Mouse (Mus musculus) induced T-regulatory cell, adult 2 months (primary cell): ENCODE results near the gene Psmc1.

Source experiments
- DNase-seq: peaks from one replicate; pipeline ENCODE4 v3.0.0-alpha.2; 2012; ENCODE audit warnings: low read depth

The Psmc1 gene

DNA sequence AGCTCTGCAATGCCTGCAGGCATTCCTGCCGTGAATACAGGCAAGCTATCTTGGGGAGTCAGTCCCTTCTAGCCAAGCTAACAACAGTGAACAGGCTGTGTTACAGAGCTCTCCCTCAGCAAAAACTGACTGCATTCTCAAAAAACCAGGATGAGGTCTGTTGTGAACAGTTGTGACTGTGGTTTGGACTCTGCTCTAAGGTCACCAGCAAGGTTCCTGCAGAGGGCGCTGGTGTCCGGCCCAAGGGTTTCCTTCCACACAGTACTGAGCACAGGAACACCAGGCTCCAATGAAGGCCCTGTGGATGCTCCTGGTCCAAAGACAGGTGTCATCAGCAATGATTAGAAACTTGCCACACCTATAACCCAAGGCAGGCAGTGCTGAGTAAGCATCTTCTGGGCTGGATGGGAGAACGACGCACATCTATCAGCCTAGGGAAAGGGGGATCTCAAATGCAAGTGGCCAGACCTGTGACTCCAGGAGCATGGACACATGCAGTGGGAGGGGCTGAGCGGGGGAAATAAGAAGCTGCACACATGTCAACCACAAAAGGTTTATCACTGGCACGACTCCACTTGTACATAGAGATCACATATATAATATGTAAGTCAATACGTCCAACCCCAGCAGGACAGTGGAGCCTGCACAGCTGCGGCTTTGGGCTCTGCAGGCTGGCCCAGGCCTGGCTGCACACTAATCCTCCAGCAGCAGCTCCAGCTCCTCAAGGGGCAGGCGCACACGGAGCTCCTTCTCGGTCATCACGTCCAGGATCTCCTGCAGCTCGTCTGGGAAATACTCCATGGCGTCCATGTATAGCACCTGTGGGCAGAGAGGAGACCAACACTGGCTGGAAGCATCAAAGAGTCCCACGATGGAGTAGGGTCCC, 15.2 kb downstream of the Psmc1 start:
- DNase-seq, result peak; percentile 28

DNA sequence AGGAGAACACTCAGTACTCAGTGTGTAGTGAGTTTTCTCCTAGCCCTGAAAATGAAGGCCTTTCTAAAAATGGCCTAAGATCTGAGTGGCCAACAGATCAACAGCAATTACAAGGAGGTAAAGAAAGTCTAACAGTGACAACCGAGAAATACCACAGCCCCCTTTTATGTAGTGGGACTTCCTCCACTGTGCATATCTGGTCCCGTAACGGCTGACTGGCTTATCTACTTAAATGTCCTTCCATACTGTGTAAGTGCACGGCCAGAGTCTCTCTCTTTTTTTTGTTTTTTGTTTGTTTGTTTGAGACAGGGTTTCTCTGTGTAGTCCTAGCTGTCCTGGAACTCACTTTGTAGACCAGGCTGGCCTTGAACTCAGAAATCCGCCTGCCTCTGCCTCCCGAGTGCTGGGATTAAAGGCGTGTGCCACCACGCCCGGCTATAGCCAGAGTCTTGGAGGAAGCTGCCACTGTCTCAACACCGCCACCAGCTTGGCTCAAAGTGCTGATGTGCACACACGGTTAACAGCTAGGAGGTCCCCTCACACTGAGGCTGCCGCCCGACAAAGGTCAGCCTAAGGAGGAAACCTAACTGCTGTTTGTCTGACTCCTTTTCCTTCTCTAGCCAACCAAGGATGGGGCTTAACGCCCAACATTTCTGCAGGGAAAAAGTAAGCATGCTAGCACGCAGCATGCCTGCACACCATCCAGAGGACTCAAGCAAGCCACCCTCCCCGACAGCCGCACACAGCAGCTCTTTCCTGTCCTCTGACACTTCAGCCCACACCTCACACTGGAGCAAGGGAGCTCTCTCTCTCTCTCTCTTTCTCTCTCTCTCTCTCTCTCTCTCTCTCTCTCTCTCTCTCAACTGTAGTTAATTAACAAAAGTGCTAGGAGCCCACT, 17.3 kb downstream of the Psmc1 start:
- DNase-seq, result no peak

DNA sequence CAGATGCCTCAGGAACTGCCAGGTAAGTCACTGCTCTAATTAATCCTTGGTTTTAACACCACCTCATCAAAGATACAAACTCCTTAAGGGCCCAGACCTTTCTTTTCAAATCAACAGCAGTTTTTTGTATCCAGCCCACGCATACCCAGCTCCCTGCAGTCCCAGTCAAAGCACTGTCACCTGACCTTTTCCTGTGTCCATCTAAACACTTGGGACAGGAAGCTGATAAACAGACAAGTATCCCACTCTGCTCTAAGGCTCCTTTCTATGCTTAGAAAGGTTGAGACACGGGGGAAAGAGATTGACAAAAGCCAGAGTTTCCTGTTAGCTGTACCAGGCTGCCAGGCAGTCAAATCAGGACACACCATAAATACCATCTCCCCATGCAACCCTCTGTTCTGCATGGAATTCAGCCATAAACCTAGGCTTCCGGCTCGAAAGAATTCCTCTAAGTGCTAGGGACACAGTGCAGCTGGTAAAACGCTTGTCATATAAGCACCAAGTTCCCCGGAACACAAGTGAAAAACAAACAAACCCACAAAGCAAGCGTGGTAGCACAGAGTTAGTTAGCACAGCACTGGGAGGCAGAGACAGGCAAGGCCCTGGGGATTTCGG, 18.0 kb downstream of the Psmc1 start:
- no peak for DNase-seq

DNA sequence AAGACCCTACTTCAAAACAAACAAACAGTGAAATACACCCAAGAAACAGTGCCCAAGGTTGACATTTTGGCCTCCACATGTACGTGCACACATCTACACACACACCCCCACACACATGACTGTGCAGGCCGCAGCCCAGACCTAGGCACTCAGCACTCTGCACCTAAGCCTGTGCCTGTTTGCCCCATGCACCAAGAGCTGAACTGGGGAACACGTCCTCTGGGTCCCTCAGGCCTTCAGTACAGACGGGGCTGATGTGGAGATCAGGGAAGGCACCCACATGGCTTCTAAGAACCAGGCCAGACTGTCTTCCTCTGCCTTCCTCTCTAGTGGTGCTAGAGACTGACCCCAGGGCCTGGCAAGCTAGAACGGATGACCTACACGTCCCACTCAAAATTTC, 18.6 kb downstream of the Psmc1 start:
- no peak for DNase-seq

DNA sequence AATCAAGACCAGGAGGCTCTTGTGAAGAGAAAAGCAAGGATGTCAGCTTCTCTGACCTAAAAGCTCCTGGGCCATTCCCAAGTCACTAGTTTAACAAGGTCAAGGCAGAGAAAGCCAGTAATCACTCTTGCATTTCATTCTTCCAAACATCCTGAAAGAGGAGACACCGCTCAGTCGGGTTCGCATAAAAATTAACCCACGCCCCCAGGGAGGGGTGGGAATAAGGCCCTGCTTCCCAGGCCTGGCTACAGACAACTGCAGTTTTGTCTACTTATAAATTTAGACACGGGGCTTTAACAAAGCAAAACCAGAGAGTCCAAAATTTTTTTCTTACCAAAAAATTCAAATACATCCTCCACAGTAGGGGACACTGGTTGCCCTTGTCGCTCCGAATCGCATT, 19.0 kb downstream of the Psmc1 start:
- no peak for DNase-seq

DNA sequence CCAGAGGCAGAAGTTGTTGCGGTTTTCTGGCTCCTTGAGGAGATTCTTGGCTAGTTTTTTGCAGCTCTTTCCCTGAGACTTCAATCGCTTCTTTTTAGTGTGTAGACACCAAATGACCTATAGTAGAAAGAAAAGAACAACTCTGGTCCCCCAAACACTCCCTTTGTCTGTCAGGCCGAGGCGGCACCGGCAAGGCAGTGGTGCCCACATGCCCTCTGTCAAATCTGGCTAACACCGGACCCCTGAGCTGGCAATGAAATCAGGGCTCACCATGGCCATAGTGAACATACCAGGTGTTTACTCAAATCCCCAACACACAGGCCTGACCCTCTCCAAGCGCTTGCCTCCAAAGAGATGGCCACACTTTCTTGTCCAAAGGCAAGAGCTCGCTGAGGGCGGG, 21.2 kb downstream of the Psmc1 start:
- DNase-seq, result no peak

DNA sequence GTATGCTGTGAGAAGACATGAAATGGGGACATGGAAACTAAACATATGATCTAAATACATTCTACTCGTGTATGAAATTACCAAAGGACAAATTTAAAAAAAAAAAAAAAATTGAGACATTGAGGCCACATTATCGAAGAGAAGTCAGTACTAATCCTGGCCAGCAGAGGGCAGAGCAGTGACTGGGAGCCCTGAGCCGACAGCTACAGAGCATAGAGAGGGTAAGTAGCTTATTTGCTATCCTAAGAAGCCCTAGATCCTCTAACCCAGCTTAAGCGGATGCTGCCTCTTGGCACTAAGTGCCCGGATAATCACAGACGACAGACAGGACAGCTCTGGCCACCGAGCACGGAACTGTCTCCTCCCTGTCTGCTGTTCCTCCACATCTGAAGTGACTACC, 21.7 kb downstream of the Psmc1 start:
- peak; percentile 82 for DNase-seq

DNA sequence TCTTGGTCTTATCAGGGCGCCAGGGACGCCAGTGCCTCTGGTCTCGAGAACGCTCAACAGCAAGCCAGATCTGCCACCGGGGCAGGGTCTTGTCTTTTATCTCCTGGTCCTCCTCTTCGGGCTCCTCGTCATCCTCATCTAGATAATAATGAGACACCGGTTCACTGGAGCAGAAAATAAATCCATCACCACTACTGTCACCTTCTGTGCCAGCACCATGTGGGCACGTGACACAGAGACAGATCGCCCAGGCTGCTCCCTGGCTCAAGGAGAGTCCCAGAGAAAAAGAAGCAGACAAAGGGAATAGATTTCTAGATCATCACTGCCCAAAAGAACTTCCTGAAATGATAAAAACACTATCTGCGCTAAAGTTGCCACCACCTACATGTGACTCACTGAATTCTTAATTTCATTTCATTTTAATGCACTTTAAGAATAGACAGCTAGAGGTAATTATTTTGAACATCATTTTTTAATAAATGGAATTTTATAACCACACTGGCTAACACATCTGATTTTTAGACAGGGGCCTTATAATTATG, 24.5 kb downstream of the Psmc1 start:
- DNase-seq, result no peak

DNA sequence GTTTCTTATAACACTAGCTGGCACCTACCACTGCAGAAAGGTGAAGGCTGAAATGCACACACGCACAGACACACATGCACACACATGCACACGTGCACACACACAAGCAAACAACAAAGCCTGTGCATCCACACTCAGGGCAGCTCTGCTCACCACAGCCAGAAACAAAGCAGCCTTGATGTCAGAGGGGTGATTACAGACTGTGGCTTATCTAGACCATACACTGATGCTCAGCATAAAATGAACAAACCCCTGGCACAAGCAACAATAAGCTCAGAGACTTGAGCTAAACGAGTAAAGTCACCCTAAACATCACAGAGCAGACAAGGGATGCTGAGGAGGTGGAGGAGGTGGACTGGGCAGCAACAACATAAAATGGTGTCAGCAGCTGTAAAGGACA, 25.2 kb downstream of the Psmc1 start:
- no peak for DNase-seq

DNA sequence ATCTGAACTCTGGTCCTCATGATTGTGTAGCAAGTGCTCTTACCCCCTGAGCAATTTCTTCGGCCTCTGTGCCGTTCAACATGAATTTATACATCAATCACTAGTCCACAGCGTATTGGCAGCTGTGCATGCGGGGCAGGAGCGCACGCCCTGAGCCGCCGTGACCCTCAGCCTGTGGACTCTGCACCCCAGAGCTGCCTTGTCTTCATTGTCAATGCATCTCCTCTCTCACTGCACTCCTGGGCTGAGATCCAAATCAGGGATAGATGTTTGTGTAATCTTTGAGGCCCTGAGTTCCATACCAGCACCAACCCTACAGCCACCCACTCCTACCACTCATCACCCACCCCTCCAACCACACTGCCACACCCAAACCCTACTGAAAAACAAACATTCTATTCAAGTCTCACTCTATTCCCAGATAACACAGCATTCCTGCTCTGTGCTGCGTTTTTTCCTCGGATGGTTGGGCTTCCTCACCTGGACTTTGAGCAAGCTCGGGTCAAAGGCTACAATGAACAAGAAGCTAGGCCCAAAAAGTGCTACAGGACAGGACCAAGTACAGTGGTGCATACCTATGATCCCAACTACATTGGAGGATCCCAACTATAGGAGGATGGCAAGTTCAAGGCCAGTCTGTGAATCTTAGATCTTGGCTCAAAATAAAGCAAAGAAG, 33.0 kb downstream of the Psmc1 start:
- DNase-seq, result no peak

DNA sequence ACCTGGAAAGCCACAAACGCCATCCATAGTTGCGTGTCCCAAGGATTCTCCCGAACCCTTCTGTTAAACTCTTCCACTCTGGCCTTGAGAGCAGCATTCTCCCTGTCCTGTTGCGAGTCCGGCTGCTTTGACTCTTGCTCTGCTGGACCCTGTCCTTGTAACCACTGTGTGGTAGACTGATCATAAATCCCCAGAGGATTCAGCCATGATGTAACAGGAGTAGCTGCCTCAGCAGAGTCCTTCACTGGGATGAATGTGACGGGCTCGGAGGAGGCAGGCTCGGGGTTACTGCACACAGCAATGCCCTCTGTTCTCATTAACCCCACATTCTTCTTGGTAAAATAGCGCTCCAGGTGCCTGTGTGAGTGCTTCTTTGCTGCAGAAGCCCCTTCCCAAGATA, 33.8 kb downstream of the Psmc1 start:
- DNase-seq, result no peak

DNA sequence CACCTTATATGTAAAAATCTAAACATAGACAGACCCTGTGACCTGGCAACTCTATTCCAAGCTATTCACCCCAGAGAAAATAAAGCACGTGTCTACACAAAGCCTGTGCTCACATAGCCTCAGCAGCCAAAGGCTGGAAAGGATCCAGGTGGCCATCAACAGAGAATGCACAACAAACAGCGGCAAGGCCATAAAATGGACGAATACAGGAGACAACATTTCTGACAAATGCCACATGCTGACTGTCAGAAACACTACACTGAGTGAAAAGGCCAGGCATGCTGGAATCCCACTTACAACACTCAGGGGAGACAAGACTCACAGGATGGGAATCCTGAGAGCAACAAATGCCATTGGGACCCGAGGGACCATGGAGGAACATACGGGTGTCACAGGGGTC, 34.3 kb downstream of the Psmc1 start:
- DNase-seq, result no peak

DNA sequence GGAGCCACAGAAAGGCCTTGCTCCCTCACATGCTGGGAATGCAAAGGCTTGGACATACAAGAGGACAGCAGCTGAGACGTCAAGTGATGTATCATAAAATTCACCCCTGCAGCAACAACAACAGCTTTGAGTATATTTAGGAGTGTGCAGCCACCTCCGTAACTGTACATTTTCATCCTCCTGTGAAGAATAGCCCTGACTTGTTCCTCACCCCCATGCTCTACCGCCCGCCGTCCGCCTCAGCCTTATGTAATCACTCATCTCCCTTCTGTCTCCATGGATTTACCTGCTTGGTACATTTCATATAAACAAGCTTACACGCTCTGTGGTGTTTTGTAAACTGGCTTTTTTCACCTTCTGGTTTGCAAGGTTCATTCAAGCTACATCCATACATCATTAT, 42.5 kb downstream of the Psmc1 start:
- no peak for DNase-seq

DNA sequence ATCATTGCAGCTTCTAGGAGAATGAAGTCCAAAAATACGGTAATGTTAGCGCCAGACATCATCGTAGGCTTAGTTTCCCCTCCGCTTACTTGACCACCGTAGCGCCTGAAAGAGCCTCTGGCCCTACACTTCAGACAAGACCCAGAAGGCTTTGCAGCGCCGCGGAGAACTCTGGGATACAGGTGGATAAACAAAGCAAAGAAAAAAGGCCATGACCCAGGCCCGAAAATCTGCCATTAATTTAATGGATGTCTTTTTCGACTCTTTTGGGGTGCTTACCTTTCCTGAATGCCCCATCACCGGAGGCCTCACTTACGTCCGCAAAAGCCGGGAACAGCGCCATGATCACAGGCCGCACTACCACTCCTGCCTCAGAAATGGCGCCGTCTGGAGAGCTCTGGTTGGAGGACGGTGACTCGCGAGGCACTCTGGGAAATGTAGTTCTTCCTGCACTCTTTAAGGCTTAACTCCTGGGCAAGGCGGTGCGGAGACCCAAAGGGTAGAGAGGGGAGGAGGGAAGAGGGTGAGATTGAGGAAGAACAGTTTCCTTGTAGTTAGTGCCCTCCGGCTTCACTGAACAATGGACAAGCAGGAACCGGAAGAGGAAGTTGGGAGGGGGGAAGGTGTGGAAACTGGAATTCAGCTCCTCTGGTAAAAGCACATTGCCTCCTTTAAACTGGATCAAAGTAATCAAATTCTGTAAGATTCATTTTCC, 49.5 kb downstream of the Psmc1 start, which contains the start of gene Nrde2:
TSS of gene Nrde2 (minus strand) at position 393 of the 715 bp plus-strand sequence.
- DNase-seq, result peak; percentile 96

DNA sequence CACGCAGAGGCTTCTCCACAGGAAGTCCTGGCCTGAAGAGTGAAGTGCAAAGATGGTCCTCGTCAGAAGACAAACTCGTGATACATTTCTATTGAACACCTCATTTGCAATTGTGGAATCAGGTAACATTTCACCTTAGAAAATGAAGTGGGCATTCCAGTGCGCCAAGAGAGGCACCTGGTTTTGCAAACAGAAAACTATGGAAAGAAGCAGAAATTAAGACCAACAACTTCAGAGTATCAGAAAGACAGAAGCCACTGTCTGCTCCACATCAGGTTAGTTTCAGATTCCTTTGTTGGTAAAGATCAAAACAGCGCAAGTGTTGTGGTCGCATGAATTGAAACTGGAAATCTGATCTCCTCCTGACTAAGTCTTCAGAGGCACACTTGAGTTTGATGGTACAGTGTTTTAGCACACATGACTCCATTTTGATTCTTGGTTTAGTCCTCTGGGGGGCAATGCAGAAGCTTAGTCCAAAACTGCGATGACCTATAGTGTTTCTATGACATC, 55.1 kb downstream of the Psmc1 start:
- DNase-seq, result peak; percentile 71

DNA sequence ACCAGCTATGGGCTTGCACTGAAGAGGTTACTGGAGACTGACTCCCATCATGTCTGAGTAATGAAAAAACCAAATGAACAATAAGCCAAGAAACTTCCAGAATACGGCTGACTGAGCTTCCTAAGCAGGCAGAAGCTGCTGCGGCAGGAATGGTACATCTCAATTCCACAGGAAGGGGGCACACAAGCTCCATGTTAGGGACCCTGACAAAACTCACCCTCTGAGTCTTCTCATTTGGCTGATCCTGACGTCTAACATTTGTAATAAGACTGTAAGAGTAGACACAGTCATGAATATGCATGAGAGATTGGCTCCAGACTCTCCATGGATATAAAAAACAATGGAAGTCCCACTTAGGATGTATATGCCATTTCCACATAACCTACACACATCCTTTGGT, 56.2 kb downstream of the Psmc1 start:
- peak; percentile 57 for DNase-seq

DNA sequence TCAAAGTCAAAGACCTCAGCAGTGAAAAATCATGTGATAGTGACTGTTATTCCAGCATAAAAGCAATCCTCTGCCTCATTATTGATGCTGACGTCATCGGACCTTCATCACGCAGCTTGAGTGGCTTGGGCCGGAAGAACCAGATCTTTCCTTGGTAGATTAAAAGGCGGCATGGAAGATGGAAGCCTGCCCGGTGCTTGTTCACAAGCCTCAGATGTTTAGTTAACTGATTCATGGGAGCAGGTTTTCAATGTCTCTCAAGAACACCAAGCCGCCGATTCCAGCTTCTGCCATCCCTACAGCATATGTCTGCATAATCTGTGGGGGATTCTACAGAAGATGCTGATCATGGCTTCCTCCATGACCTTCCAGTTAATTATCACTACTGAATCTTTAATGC, 57.0 kb downstream of the Psmc1 start:
- DNase-seq, result no peak

DNA sequence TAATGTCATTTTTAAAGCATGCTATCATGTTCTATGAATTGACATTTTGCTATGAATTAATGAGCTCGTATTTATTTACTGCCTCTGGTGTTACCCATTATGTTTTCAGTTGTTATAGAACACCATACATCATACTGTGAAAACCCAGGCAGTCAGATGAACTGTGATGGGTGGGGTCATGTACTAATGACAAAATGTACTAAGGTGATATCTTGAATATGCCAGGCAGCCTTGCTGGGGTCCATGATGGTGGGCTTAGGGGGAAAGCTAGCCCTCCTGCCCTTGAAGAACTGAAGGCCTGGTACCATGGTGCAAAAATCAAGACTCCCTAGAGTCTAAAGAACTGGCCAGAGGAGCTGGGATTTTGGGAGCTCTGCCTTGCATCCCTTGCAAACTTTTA, 57.5 kb downstream of the Psmc1 start:
- peak; percentile 16 for DNase-seq

DNA sequence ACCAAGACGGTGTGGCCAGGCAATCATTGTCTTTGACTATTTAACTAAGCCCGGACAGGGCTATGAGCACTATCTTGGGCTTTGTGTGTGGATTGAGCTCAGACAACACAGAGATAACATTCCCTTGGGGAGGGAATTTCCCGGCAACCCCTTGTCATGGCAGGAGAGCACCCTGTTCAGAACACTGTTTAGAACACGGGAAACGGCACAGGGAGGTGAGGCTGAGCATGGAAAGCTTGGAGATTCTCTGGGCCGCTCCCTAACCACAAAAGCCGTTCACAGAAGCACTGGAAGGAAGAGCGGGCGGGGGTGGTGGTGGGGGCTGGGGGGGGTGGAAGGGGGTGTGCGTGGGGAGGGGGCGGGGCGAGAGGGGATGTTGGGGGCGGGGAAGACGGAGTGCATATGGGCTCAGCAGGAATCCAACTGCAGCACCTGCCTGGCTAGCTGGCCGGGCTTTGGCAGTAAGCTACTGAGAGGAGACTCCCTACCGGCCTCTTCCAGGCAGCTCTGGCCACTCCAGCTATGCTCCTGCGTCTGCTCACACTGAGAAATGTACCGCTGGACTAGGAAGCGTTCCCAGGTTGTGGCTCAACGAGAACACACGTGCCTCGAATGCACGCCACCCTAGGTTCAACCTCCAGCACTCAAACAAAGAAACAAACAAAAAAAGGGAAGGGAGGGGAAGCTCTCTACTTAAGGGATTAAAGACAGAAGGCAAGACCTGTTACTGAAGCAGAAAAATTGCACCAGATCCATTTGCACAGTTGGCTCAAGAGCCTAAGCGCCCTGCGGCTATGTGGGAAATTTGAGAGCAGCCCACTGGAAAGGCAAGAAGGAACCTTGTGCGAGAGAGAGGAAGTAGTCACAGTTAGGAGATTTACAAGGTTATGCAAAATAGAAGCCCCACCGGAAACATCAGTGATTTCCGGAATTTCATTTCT, 58.2 kb downstream of the Psmc1 start:
- peak; percentile 81 for DNase-seq

DNA sequence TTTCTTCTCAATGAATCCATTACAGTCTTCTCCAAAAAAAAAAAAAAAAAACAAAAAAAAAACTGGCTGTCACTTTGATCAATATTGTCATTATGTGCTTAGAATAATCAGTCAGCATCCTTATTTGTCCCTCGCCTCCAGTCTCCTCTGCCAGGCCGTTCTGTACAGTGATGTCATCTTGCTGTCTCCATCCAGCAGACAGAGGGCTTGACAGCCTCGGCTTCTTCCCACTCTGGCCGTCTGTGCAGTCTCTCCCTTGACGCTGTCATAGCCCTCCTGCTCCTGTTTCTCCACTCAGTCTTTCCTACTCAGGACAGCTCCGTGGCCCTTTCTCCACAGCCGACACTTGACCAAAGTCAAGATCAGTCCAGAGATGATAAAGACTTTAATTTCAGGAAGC, 62.5 kb downstream of the Psmc1 start:
- DNase-seq, result no peak
